Mouse (Mus musculus): ENCODE data around the gene Rabepk.

GRCm38 (mm10) chr2:34742675-34743074 lies 57.0 kb downstream of the Rabepk start:
- no peak for TF ChIP-seq CTCF (IDR thresholded peaks at IDR 0.05; ENCODE audit: control insufficient read depth, insufficient read depth, low read length)
- no peak for TF ChIP-seq POLR2A (IDR thresholded peaks at IDR 0.05; ENCODE audit: borderline replicate concordance, control insufficient read depth, low read depth, low read length)
